Mouse (Mus musculus) brain, embryonic 14.5 days (tissue): ENCODE results near the gene Ndufs5. TPM values are rescaled to one million over a fixed set of nuclear protein-coding genes. Genes with fewer than 3 reads are reported as not detected.

Experiments used
- DNase-seq: peaks from one replicate; pipeline ENCODE4 v3.0.0-alpha.2; 2011; ENCODE audit warnings: low read depth
- CTCF ChIP-seq: fragments of 200-500 bp; IDR thresholded peaks from 2 replicates; pipeline ENCODE4 v1.5.1; 2012; ENCODE audit warnings: inconsistent platforms, mild to moderate bottlenecking, moderate library complexity, borderline replicate concordance; ENCODE audit not compliant: insufficient read depth, insufficient read length; ENCODE audit errors: extremely low read depth
- POLR2A ChIP-seq: fragments of 200-500 bp; IDR thresholded peaks from 2 replicates; pipeline ENCODE4 v1.6.1; 2012; ENCODE audit warnings: mild to moderate bottlenecking, inconsistent platforms, borderline replicate concordance; ENCODE audit not compliant: poor library complexity, insufficient read depth, insufficient read length, severe bottlenecking; ENCODE audit errors: extremely low read depth
- polyA plus RNA-seq: library from polyadenylated mRNA; depleted of rRNA; stranded (reverse); fragments of >200 nt; gene quantifications from 2 replicates; pipeline ENCODE4 v1.2.3, GENCODE M21; 2012

Ndufs5 gene
- polyA plus RNA-seq, 1 experiment, result 240 TPM

DNA sequence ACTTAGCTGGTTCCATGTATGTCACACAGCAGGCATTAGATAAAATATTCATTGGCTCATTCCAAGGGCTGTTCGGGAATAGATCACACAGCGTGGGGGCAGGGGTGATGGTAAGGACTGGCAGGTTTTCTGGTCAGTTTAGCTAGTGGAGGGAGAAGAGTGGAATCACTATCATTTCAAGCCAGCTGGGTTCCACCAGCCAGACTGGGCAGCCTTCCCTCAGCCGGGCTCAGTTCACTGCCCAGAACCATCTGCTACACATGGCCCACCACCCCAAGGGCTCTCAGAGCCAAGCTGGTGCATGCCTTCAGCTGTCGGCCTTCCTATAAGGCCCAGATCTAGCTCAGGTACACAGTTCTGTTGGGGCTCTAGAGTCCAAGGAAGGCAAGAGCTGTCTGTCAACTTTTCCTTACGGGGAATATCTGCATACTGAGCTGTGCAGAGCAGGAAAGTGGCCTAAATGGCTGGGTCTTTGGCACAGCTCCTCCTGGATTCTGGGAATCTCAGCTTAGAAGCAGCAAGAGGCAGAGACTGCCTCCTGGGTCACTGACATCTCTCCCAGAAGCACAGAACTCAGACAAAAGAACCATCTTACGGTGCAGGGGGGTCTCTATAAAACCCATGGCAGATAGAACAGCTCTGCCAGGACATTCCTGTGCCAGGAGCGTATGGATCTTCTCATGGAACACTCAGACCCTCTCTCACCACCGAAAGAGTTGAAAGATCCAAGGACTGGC, 32.3 kb downstream of the Ndufs5 start:
- DNase-seq, result peak; percentile 44
- TF ChIP-seq CTCF (no peak), POLR2A (no peak)

DNA sequence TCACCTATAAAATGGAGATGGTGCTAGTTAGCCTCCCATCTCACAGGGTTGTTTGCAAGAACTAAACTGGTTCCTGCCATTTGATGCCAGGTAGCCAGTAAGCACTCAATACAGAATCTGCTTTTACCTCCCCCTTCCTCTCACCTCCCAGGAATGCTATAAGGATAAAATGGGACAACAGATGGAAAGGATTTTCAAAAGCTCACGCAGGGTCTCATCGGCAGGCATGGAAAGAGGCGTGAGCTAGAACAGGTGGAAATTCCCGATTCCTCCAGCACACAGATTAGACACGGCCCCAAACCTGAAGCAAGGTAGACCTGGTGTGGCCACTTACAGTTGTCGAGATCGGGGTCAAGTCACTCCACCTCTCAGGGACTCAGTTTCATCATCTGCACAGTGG, 33.0 kb downstream of the Ndufs5 start:
- no peak for DNase-seq

DNA sequence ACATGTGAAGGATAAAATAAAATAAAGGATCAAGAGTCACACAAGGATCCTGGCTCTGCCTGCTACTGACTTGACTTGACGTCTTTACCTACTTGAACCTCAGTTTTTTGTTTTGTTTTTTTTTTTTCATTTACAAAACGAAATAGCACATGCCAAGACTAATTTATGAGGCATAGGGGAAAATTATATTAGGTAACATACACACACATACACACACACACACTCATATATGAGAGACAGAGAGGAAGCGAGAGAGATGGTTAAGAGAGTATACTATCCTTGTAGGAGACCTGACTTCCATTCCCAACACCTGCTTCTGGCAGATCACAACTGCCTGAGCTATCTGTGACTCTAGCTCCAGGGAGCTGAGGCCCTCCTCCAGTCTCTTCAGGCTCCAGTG, 33.7 kb downstream of the Ndufs5 start, which contains the start of gene Macf1:
Gene Macf1, minus strand, starts transcription at position 101 of the 400 bp plus-strand sequence.
- no peak for DNase-seq
- TF ChIP-seq POLR2A (no peak), CTCF (no peak)

More for the DNA sequence above, 33.0 kb downstream of the Ndufs5 start:
- TF ChIP-seq CTCF, result no peak

DNA sequence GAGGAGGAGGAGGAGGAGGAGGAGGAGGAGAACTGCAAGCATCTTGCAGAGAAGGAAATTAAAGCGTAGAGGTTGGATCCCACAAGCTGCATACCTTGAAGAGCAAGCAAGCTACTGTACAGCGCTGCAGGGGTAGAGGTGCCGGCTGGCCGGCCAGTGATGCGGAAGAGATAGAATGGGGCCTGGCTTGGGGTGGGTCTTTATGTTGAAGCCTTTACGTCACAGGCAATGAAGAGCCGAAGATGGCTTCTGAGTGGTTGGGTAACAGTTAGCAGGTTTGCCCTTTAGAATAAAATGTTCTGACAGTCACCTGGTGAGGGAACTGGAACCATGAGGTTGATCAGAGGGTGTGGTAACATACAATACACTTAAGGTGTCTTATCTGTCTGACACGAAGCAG, 35.7 kb downstream of the Ndufs5 start:
- DNase-seq, result no peak
- TF ChIP-seq POLR2A (no peak), CTCF (no peak)

DNA sequence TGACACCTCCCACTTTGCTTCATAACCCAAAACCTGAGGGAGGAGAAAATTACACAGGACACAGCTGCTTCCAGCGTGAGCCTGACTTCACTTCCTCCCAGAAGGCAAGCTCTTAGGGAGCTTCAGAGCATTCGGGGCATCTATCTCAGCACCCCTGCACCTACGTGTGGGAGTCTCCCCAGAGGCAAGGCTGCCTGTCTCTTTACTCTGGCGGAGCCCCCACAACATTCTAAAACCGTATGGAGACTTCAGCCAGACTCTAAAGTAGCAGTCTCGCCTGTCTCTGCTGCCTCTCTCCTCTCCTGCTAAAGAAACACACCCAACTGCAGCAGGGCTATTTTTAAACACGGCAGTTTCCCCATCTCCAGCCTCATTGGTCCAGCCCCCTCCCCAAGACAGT, 37.0 kb downstream of the Ndufs5 start:
- DNase-seq, result no peak
- TF ChIP-seq CTCF (no peak), POLR2A (no peak)

DNA sequence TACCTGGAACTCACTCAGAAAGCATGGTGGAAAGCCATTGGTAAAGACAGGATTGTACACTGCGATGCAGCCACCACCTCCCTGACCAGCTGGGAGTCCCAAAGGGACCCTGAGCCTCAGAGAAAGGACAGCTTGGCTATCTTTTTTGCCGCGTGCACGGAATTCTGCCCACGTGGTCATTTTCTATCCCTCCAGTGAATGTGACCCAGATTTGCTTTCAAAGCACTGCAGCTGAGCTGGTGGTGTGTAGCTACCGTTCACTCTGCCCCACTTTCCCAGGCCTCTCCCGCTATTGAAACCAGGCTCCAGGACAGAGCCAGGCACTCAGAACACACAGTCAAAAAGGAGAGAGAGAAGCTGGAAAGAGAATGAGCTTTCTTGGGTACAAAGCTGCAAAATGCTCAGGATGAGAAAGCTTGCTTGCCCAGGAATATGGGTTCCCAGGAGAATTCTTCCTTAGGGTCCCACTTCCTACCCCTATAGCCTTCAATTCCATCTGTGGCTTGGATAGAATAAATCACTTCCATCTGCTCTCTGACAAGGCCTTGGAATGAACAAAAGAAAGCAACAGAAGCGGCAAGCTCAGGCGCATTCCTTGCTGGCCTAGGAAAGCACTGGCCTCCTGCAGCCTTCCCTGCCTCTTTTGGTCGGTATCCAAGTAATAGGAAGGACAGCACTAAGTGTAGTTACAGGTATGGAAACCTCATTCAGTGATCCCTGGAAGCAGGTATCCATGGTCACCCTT, 40.8 kb downstream of the Ndufs5 start:
- peak; percentile 80 for DNase-seq
- no peak for TF ChIP-seq POLR2A
- no peak for TF ChIP-seq CTCF

DNA sequence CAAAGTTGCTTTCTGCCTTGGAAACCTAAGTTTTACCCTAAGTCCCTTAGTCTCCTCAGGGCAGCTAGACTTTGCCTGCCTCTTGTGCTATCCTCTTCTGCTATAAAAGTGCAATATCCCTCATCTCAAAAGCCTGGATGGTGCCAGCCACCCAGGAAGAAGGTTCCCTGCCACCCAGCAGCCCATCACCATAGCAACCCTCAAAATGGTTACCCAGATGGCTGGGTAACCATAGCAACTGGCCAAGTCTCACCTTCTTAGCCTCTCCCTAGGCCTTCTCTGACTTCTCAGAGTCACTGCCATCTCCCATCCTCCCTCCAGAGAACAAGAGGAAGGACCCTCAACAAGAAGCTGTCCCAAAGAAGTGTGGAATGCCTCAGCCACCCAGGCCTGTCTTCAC, 47.4 kb downstream of the Ndufs5 start:
- peak; percentile 75 for DNase-seq

DNA sequence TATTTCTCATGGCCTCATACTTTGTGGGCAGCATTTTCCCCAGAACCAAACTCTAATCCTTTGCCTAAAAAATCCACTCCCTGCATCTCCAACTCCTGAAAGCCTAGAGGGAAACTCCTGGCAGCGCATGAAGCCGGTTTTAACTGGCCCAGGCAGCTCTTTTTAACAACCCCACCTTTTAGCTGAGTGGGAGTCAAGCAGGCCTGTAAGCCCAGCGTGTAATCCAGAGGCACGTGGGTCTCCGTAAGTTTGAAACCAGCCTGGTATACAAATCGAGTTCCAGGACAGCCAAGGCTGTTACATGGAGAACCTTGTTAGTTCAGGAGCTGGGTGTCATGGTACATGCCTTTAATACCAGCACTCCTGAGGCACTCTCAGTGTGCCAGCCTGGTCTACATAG, 48.3 kb downstream of the Ndufs5 start:
- TF ChIP-seq POLR2A (no peak), CTCF (no peak)

More for the DNA sequence above, 47.4 kb downstream of the Ndufs5 start:
- no peak for TF ChIP-seq POLR2A
- no peak for TF ChIP-seq CTCF

DNA sequence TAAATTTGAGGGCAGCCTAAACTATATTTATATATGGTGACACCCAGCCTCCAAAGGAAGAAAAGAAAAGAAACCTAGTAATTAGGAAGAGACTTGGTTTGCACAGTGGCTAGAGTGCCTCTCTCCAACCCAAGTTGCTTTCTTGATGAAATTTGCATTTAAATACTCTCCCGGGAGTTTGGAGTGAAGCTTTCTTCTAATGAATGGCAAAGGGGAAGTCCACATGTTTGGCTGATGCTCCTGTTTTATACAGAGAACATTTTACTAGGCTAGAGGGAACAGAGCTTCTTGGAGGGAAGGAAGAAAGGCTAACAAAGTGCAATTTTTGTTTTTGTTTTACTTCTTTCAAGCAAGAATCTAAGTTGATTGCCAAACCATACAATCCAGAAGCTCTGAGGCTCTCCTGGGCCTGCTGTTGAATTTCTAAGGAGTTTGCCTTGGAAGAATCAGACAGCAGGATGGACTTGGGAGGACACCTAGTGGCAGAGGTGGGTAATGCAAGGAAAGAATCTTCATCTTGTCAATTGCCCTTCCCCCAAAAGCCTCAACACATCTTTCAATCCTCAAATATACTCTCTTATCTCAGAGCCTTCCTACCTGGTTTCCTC, 50.6 kb downstream of the Ndufs5 start:
- DNase-seq, result peak; percentile 95
- TF ChIP-seq CTCF (peak; percentile 92), POLR2A (no peak)

More for the DNA sequence above, 48.3 kb downstream of the Ndufs5 start:
- no peak for DNase-seq

DNA sequence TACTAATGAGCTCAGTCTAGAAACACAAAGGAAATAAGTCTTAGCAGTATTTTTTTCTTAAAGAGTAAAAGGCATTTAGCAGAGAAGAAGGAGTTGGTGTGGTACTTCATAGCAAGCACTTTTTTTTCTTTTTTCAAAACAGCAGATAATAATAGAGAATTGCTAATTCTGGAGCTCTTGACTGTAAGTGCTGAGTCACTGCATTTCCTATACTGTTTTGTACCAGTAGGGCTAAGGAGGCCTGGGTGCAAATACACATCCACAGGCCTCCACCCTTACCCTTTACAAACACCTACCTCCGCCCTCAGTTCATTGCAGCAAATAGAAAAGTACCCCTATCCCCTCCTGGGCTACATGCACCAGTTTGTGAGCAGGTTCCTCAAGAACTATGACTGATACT, 51.5 kb downstream of the Ndufs5 start:
- no peak for DNase-seq
- no peak for TF ChIP-seq CTCF
- no peak for TF ChIP-seq POLR2A

DNA sequence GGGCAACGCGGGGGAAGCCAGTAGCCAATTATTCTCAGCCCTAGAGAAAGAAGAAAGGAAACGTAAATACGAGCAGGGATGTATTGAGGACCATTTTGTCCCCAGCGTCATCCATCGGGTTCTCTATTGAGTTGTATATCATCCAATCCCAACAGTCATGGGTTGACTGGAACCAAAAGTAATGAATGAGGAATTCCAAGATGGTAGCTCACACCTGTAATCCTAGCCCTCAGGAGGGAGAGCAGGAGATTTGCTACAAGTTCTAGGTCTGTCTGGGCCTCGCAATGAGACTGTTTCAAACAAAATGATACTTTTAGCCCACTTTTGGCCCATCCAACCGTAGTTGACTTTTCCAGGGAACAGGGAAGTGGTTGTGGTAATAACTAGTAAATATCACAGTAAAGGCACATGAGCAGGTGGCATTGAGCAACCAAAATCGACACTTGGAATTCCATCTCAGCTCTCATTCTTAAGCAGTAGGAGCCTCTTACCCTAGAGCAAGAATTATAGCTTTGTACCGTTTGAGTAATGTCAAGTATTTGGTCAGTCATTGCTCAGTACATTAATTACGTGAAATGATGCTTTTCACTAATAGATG, 52.2 kb downstream of the Ndufs5 start:
- no peak for DNase-seq
- TF ChIP-seq POLR2A, result no peak
- TF ChIP-seq CTCF, result no peak
